Mouse (Mus musculus): ENCODE measurements at regions not wholly inside any gene's neighbourhood (a gene's known extent, or its start where the extent isn't known, plus 50 kb on each side); places are given as distances from the start of the nearest gene placed in this dataset.

DNA sequence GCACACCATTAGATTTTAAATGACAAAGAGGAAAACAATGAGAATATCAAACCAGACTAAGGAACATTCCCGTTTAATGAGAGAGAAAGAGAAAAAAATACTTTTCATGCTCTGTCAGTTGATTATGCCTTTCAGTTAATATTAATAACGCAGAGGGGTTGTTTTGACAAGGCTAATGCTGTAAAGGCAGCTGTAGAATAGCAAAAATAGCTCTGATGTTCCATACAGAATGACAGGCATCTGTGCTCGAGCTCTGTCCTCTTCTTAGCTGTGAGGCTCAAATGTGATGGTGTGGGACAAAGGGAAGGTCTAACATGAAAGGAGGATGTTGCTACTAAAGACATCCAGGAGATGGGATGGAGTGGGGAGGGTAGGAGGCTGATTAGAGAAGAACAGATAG lies 87.1 kb upstream of the Fam3c start:
- no peak for DNase-seq

DNA sequence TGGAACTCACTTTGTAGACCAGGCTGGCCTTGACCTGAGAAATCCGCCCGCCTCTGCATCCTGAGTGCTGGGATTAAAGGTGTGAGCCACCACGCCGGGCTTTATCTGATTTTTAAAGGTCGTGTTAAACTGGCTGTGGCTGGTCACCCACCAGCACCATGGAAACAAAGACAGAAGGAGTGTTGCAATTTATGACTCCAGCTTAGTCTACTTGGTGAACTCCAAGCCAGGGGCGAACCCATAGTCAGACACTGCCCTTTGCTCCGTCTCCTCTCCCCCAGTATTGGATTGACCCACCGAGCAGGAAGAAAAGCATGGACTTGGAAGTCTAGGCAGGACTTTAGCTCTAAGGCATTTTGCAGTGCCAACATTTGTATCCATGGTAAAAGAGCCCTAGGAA lies 86.5 kb upstream of the Fam3c start:
- no peak for DNase-seq

DNA sequence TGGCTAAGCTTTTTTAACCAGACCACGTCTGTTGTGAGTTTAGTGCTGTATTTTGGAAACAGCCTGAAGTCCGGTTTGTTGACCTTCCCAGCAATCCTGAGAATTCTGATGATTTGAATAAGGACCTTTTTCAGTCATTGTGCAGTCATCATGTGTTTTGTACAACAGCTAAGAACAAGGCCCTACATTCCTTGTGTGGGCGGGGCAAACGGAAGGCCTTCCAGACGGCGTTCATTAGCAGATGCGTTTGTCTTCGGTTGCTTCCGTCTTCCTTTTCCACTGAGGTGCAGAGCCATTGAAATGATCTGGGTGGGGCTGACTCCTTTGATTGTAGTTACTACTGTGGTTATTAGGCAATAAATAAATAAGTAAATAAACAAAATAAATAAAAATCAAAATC lies 83.8 kb upstream of the Fam3c start:
- no peak for DNase-seq

DNA sequence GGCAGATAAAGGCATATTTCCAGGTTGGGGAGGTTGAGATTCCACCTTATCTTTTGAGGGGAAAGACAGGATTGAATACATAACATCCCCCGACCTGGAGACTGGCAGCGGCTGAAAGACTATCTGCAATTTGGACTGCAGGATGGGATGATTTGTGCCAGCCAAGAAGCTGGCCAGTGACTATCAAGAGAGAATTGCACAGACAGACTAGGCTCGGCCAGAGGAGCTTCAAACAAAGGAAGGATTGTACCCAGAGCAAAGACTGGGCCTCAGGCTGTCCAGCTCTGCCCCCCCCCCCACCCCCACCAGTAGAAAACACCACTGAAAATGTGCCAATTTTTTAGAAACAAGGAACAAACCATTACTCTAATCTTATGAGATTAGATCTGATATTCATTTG lies 73.0 kb upstream of the Fam3c start:
- DNase-seq, result no peak

DNA sequence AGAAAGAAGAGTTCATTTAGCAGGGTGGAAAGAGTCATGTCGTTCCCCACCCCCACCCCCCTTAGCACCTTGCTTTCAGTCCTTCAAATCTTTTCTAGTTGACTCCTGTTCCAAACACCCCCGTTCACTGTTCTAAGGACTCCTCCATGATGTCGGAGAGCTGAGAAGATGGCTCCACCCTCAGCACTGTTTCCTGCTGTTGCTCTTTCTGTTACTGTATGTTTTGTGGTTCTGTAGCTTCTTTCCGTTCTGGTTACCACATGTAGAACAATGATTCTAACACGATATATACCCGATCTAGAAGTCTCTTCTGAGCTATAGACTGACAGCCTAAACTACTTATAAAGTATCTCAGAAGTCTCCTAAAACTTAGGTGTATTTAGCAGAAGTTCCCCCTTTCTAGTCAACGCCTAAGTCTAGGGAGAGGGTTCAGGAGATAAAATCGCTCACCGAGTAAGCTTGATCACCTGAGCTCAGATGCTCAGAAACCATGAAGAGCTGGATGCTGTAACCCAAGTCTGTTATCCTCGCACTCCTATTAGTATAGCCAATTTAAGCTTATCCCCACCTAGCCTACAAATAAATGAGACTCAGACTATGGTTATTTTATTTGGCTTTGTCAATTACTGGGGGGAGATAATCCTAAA lies 68.2 kb upstream of the Fam3c start:
- DNase-seq, result no peak

DNA sequence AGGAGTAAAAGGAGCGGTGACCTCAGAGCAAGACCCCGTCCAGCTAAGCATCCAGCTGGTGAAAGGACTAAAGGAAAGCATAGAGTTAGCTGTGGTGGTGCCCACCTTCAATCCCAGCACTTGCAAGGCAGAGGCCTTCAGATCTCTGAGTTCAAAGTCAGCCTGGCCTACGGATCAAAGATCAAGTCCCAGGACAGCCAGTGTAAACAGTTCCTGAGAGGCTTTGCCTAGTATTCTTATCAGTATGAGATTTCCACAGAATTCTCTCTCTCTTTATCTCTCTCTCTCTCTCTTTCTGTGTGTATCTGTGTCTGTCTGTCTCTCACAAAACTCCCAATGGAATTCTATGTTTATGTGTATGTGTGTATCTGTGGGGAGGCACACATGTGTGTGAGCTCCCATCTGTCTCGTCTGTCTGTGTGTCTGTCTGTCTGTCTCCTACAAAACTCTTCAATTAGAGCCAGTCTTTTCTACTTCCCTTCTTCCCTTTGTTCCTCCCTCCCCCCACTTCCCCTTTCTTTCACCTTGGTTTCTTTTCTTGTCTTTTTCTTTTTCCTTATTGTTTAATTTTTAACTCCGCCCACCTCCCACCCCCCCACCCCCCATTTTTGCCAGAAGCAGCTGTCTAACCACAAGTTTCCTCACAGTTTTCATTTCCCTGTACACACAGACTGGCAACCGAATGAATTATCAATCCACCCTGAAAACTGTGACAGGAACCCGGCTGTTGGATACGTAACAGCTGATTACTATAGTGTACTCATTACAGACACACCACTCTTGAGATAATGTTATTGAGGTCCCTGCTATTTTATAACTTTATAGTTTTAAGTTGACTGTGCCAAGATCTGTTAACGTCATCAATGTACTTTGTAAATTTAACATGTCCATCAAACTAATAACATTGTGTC lies 67.3 kb upstream of the Fam3c start:
- peak in 1 of 2 experiments; percentile 4 for DNase-seq

DNA sequence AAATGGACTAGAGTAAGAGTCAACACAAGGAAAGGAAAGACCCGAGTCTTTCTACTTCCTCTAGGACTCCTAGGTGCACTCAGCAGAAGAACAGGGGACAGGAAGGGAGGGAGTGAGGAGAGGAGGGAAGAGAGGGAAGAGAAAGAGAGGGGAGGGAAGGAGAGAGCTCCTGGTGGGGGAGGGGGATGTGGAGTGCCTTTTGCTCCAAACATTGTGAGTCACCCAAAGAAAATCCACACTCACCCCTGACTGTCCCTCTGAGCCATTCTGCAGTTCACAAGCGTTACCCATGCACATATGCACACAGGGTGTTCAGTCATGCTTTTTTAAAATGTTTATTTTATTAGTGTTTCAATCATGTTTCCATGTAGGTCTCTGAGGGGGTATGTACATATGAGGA lies 65.5 kb upstream of the Fam3c start:
- DNase-seq, result no peak

DNA sequence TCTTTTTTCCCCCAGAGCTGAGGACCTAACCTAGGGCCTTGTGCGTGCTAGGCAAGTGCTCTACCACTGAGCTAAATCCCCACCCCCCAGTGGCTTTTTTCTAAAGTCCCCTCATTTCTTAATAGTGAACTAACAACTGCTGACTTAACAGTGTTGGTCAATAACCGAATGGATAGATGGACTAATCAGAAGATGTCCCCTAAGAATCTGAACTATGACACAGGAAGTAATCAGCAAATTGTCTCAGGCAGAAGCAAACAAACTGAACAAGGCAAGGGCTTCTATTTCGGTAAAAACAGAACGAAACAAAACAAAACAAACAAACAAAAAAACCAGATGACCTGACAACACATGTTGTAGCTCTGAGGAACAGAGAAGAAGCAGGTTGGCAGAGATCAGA lies 62.2 kb upstream of the Fam3c start:
- no peak for DNase-seq

DNA sequence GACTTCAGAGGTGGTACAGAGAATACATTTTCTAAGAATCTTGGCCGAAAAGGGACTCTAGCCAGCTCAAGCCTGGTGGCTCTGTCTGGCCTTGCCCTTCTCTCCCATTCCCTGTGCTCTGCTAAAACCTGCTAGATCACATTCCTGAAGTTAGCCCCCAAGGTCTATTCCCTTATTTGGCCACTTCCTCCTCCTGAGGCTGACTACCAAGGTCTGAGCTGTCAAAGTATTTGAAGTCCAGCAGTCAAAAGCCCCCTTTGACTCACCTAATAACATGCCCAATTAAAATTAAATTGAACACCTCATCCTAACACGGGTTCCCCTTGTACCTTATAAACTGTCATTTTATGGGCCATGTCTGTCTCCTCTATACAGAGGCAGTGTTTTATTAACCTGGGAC lies 61.1 kb upstream of the Fam3c start:
- DNase-seq, result no peak

DNA sequence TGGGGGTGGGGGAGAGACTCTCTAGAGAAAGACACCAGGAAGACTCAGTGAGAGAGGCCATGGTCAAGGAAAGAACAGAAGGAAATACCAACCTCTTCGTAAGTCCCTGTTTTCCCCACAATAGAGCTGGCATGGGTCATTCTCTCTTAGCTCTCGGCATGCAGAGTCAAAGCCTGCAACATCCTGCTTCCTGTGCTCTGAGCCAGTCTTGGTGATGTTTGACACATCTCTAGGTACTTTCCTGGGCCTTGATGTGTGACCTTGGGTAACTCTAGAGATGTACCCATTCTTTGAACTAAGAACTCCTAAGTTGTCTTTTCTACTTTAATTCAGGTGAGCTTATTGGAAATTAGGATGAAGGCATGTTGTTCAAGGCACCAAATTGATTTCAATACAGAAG lies 55.8 kb upstream of the Fam3c start:
- no peak for DNase-seq

DNA sequence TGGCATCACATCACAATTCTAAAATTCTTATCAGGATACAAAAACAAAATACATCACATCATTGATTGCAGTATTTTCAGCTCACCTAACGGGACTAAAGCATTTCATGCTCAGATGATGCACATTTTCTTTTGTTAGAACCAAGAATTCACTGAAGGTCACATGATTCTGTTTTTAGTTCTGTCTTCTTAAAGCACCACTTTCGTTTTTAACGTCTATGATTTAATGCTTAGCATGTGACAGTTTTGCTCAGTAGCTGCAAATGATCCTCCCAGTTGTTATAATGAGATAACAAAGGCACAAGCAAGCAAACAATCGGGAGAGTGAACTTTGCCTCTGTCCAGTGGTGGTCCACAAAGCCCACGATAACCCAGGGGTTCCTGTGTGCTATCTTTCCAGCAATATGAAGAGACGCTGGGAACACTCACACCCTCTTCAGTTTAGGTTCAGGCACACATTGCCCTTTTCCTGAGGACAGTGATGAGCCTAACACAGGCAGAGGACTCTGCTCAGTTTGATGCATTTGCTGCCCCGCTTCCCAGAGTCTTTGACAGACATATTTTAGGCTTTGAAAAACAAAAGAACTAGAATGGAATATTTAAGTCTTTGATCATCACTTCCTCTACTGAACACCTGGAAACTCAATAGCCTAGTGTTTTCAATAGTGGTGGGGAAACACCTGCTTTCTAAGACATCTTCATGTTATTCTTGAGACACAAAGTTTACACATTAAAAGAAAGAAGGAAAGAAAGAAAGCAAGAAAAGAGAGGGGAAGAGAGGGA lies 53.0 kb upstream of the Fam3c start:
- no peak for DNase-seq

All from heart, adult 18-20 months (tissue).